Mouse (Mus musculus) heart, adult 2 months (tissue): Measurements from ENCODE around the gene Ptpn11.

Source experiments
- CTCF ChIP-seq: fragments of 200-600 bp; IDR thresholded peaks from 2 replicates; pipeline ENCODE4 v1.8.1; 2022; ENCODE audit warnings: antibody characterized with exemption, mild to moderate bottlenecking, moderate library complexity
- POLR2A ChIP-seq: fragments of 200-500 bp; IDR thresholded peaks from 2 replicates; pipeline ENCODE4 v1.6.1; 2011; ENCODE audit warnings: mild to moderate bottlenecking, low read depth, low read length, control low read depth; ENCODE audit not compliant: insufficient read depth

GRCm38 (mm10) chr5:121194173-121194572, 3.0 kb upstream of the Ptpn11 start:
- no peak for TF ChIP-seq CTCF
- no peak for TF ChIP-seq POLR2A
